Comparison of ENCODE assay signal across 17 mouse cellular contexts in genomic region chr15:25252648-25253567, GRCm38 (mm10).
A peak's percentile ranks its signal among the peaks of the same experiment; 100 is the strongest.
DNase-seq lines count a peak whose midpoint lies in the region; ATAC-seq and TF ChIP-seq lines count a peak whose summit lies in the region.
"Had no signal": no experiment of that assay in that cellular context is flagged by ENCODE, and none has a peak within 500 bp of the region (broad histone marks: within the 10 kb centered on the region; RNA-seq: fewer than 3 reads in every experiment).

No protein-coding gene starts in this region.

- H3K36me3 ChIP-seq in forebrain, embryonic 14.5 days (ENCODE audit: control insufficient read depth, insufficient read depth, low read length): no peaks in the 10 kb centered on the region
- H3K36me3 ChIP-seq in hindbrain, embryonic 15.5 days: no peaks in the 10 kb centered on the region
- no peaks in the 10 kb centered on the region for H3K36me3 ChIP-seq in midbrain, embryonic 15.5 days (replicated peaks)

- WGBS in forebrain, embryonic 14.5 days: 70% methylated on average over 13 of the region's 13 CpGs
- WGBS in hindbrain, embryonic 15.5 days: 45% methylated on average over 13 of the region's 13 CpGs
- WGBS in midbrain, embryonic 15.5 days: 45% methylated on average over 13 of the region's 13 CpGs

- TF ChIP-seq CTCF in brain, embryonic 14.5 days (IDR thresholded peaks at IDR 0.05; ENCODE audit: borderline replicate concordance, extremely low read depth, insufficient read depth, insufficient read length): no peak

- no peak overlapping the region for H3K9ac ChIP-seq in forebrain, embryonic 14.5 days (ENCODE audit: low read length)
- H3K9ac ChIP-seq in hindbrain, embryonic 15.5 days: no peak overlapping the region
- H3K9ac ChIP-seq in midbrain, embryonic 15.5 days: no peak overlapping the region

- peak; percentile 77 for DNase-seq in brain, embryonic 14.5 days (ENCODE audit: low read depth)
- peak; percentile 52 for DNase-seq in forebrain, embryonic 14.5 days (ENCODE audit: low spot score)
- DNase-seq in thymus, postnatal 25 days: no peak
- DNase-seq in left cerebral cortex, adult 8-10 months (ENCODE audit: low spot score in 2 of 2): no peak
- DNase-seq in right cerebral cortex, adult 18-20 months: no peak
- no peak for DNase-seq in urinary bladder, postnatal 14 days (ENCODE audit: low spot score)
- DNase-seq: adrenal gland, adult 2 months; cerebellum, adult 18-20 months; heart, adult 18-20 months; kidney, adult 9 months; liver; lung, adult 2 months; spleen, adult 18-20 months had no signal

- H3K4me3 ChIP-seq in forebrain, embryonic 14.5 days (ENCODE audit: low read depth, low read length): no peak overlapping the region
- no peak overlapping the region for H3K4me3 ChIP-seq in hindbrain, embryonic 15.5 days
- no peak overlapping the region for H3K4me3 ChIP-seq in midbrain, embryonic 15.5 days
- H3K4me3 ChIP-seq: myocyte had no signal

- no peak overlapping the region for H3K4me2 ChIP-seq in forebrain, embryonic 14.5 days (ENCODE audit: low read length)
- H3K4me2 ChIP-seq in hindbrain, embryonic 15.5 days: peak overlapping the region; percentile 34
- H3K4me2 ChIP-seq in midbrain, embryonic 15.5 days: peak overlapping the region; percentile 32

- peak; percentile 81 for ATAC-seq in forebrain, embryonic 14.5 days
- ATAC-seq in hindbrain, embryonic 15.5 days (ENCODE audit: low FRiP score, low read depth): peak; percentile 78
- ATAC-seq in midbrain, embryonic 15.5 days (replicated peaks): peak; percentile 84
- ATAC-seq: inflammation-experienced regulatory T-cells, adult 6 months had no signal

- H3K4me1 ChIP-seq in forebrain, embryonic 14.5 days (ENCODE audit: control insufficient read depth, insufficient read depth, low read length): no peaks in the 10 kb centered on the region
- H3K4me1 ChIP-seq in hindbrain, embryonic 15.5 days (replicated peaks): peaks cover 5% of the 10 kb centered on the region; the same call in 1 of the 2 replicates
- H3K4me1 ChIP-seq in midbrain, embryonic 15.5 days: peaks cover 4% of the 10 kb centered on the region; the same call in 1 of the 2 replicates

- H3K27ac ChIP-seq in forebrain, embryonic 14.5 days (ENCODE audit: low read depth, low read length): 0 out of 2 replicates have a peak overlapping the region, but pooled peaks have one; percentile 24
- 0 out of 2 replicates have a peak overlapping the region, but pooled peaks have one; percentile 53 for H3K27ac ChIP-seq in hindbrain, embryonic 15.5 days (replicated peaks)
- H3K27ac ChIP-seq in midbrain, embryonic 15.5 days: peak overlapping the region; percentile 41; the same call in 1 of the 2 replicates

- no peaks in the 10 kb centered on the region for H3K27me3 ChIP-seq in forebrain, embryonic 14.5 days (replicated peaks; ENCODE audit: control insufficient read depth, insufficient read depth, low read length)
- H3K27me3 ChIP-seq in hindbrain, embryonic 15.5 days: no peaks in the 10 kb centered on the region
- no peaks in the 10 kb centered on the region for H3K27me3 ChIP-seq in midbrain, embryonic 15.5 days (replicated peaks)

- H3K9me3 ChIP-seq in forebrain, embryonic 14.5 days (replicated peaks; ENCODE audit: control insufficient read depth, low read length): no peaks in the 10 kb centered on the region
- H3K9me3 ChIP-seq in hindbrain, embryonic 15.5 days: no peaks in the 10 kb centered on the region
- no peaks in the 10 kb centered on the region for H3K9me3 ChIP-seq in midbrain, embryonic 15.5 days

- TF ChIP-seq POLR2A in brain, embryonic 14.5 days (IDR thresholded peaks at IDR 0.05; ENCODE audit: borderline replicate concordance, extremely low read depth, insufficient read depth, insufficient read length, poor library complexity, severe bottlenecking): no peak

Comparison
In these comparisons a context has a peak if more than half of its experiments do, and no peak if none do; other contexts are left out.
1. DNase-seq: peak in brain, embryonic 14.5 days (single experiment) and forebrain, embryonic 14.5 days (single experiment); none in thymus, postnatal 25 days (single experiment), left cerebral cortex, adult 8-10 months (0 of 2), right cerebral cortex, adult 18-20 months (single experiment) and urinary bladder, postnatal 14 days (single experiment).
2. Peak in every context shown above with its lines, with median percentiles within 50 percentile points of each other: ATAC-seq and H3K27ac ChIP-seq.